Mouse (Mus musculus) hindbrain, postnatal 0 days (tissue): ENCODE measurements around the gene Plcb1. TPM values are rescaled to one million over a fixed set of nuclear protein-coding genes. Genes with fewer than 3 reads are reported as not detected.
A peak's percentile ranks its signal among the peaks of the same experiment; 100 is the strongest.

ENCODE experiments used
- ATAC-seq: fragments of 200-750 bp; cut with Nextera tagmentation; 2 replicates; pipeline ENCODE4 v1.8.0; 2017; ENCODE audit warnings: mild to moderate bottlenecking, moderate TSS enrichment, moderate library complexity
- DNase-seq: peaks from one replicate; pipeline ENCODE4 v3.0.0-alpha.2; 2015; ENCODE audit warnings: low spot score
- H3K27ac ChIP-seq: fragments of 300-500 bp; sonication (generic); 2 replicates; pipeline ENCODE4 v1.5.1; 2014; ENCODE audit warnings: mild to moderate bottlenecking
- H3K27me3 ChIP-seq: fragments of 300-500 bp; sonication (generic); 2 replicates; pipeline ENCODE4 v1.6.1; 2014; ENCODE audit warnings: low read length, mixed read lengths; ENCODE audit not compliant: insufficient read depth
- H3K36me3 ChIP-seq: fragments of 300-500 bp; sonication (generic); 2 replicates; pipeline ENCODE4 v1.6.1; 2014; ENCODE audit warnings: low read length, mixed read lengths; ENCODE audit not compliant: insufficient read depth
- H3K4me1 ChIP-seq: fragments of 300-500 bp; sonication (generic); 2 replicates; pipeline ENCODE4 v1.6.1; 2014; ENCODE audit warnings: antibody characterized with exemption, low read length, mixed read lengths; ENCODE audit not compliant: insufficient read depth
- H3K4me2 ChIP-seq: fragments of 300-500 bp; sonication (generic); 2 replicates; pipeline ENCODE4 v1.6.1; 2014; ENCODE audit warnings: low read depth, mild to moderate bottlenecking, low read length, moderate library complexity, mixed read lengths
- H3K4me3 ChIP-seq: fragments of 300-500 bp; sonication (generic); 2 replicates; pipeline ENCODE4 v1.5.1; 2014; ENCODE audit warnings: low read length
- H3K9ac ChIP-seq: fragments of 300-500 bp; sonication (generic); replicated peaks from 2 replicates; pipeline ENCODE4 v1.6.1; 2014; ENCODE audit warnings: mild to moderate bottlenecking, low read length, moderate library complexity, mixed read lengths
- H3K9me3 ChIP-seq: fragments of 300-500 bp; sonication (generic); 2 replicates; pipeline ENCODE4 v1.6.1; 2016; ENCODE audit warnings: low read length, mixed read lengths
- CTCF ChIP-seq: IDR thresholded peaks from 2 replicates; pipeline ENCODE4 v1.5.1; 2016; ENCODE audit warnings: antibody characterized with exemption, control low read depth, low read depth
- WGBS: fragments of 180-500 bp; shearing (Covaris S2); extraction: QIAGEN DNeasy Blood & Tissue Kit; methylation state at CpG from one replicate; pipeline ENCODE4 v1.1.7; 2014; 5-methylcytosine and 5-hydroxymethylcytosine counted together
- polyA plus RNA-seq: library from polyadenylated mRNA; unstranded; fragments of >200 nt; fragmentation: Nextera tagmentation; extraction: Ambion mirVana; gene quantifications from 2 replicates; pipeline ENCODE4 v1.2.1, GENCODE M21; 2015
- total RNA-seq: library from RNA; depleted of rRNA; stranded (reverse); fragments of >200 nt; gene quantifications from 2 replicates; pipeline ENCODE4 v1.2.3, GENCODE M21; 2014; rRNA removed

Plcb1 gene
- total and polyA plus RNA-seq, 2 experiments from 2014 or later: 47.4 to 48.8 TPM

DNA sequence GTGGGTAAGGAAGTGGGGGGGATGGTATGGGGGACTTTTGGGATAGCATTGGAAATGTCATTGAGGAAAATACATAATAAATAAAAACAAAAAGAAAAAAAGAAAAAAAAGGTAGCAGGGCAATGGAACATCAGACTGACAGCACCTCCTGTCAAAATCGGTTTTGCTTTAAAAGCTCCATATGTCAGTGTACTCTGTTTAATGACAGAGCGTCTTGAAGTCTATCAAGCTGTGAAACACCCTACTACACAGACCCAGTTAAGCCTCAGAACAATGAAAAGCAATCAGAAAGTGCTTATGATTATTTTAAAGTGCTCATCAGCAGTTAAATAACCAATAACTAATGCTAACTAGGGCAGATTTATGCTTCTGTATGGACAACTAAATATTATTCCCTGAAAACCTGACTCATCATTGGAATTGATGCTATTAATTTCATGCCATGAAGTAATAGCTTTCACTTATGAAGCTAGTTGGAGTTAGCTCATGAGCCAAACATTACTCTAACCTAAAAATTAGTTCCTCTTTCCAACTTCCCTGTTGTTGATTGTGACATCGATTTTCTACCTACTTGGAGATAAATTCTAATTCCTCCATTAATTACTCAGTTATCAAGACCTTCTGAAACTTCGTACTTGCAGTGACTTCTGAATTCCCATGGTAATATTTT is 717.6 kb downstream of the Plcb1 start:
- H3K9ac ChIP-seq: no peak overlapping the region
- no peak overlapping the region for H3K27ac ChIP-seq
- no peak for TF ChIP-seq CTCF
- no peak overlapping the region for H3K4me2 ChIP-seq
- no peaks in the 10 kb centered on the region for H3K27me3 ChIP-seq
- no peak overlapping the region for H3K4me3 ChIP-seq
- no peaks in the 10 kb centered on the region for H3K9me3 ChIP-seq
- DNase-seq (no peak), ATAC-seq (no peak)
- 85% methylated on average over 4 of the region's 4 CpGs for WGBS
- no peaks in the 10 kb centered on the region for H3K4me1 ChIP-seq
- no peaks in the 10 kb centered on the region for H3K36me3 ChIP-seq

DNA sequence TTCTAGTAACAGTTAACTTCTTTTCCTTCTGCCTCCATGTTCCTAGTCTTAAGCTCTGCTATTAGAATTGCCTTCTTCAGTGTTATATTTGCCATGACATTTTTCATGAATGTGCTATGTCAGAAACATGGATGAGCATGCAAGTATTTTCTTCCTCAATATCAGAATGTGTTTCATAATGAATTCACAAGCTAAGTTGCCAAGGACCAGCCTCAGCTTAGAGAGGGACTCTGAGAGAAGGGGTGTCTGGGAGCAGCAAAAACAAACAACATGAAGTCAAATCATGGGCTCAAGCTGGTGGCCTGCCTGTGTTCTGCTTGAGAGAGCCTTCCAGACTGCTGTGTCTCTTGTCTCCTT is 718.1 kb downstream of the Plcb1 start:
- Histone ChIP-seq H3K4me3 (no peak overlapping the region), H3K4me2 (no peak overlapping the region), H3K9me3 (no peaks in the 10 kb centered on the region), H3K36me3 (no peaks in the 10 kb centered on the region), H3K4me1 (no peaks in the 10 kb centered on the region), H3K27me3 (no peaks in the 10 kb centered on the region), H3K9ac (no peak overlapping the region), H3K27ac (no peak overlapping the region)
- TF ChIP-seq CTCF: no peak
- DNase-seq (no peak), ATAC-seq (no peak)

DNA sequence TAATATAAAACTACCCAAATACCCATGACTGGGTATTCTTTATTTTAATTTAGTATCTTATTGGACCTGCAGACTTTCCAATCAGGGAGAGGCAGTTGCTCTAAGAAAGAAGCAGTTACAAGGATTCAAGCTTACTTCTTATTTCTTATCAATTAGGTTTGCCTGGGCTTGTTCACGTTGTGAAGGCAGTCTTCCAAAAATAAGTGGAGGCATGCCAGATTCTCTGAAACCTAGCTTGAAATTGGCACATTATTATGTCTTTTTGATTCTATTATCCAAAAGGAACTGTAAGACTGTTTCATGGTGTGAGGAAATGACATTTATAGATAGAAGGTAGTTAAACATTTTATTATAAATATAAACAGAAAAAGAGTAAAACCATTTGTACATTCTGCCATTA is 721.2 kb downstream of the Plcb1 start:
- DNase-seq: peak; percentile 9

DNA sequence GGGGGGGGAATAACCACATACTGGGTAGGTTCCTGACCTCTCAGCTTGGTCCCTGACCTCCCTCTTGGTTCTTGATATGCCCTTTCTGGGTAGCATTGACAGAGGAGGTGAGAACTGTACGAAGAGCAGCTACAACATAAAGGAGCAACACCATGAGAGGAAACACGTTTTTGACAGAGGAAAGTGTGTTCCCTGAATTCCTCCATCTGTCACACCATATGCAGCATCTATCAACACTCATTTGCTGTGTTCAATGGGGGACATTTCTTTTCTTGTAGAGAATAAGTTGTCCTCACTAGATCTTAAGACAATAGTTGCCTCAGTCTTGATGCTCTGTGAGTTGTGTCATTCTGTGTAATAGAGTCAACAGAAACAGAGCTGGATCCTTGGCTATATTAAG is 733.1 kb downstream of the Plcb1 start:
- 43% methylated on average over 2 of the region's 2 CpGs for WGBS
- Histone ChIP-seq H3K27me3 (no peaks in the 10 kb centered on the region), H3K9me3 (no peaks in the 10 kb centered on the region), H3K27ac (no peak overlapping the region), H3K9ac (no peak overlapping the region), H3K36me3 (no peaks in the 10 kb centered on the region), H3K4me3 (no peak overlapping the region), H3K4me1 (no peaks in the 10 kb centered on the region), H3K4me2 (no peak overlapping the region)
- no peak for DNase-seq
- TF ChIP-seq CTCF: no peak
- no peak for ATAC-seq

More for the DNA sequence above, 721.2 kb downstream of the Plcb1 start:
- Histone ChIP-seq H3K4me2 (no peak overlapping the region), H3K4me1 (no peaks in the 10 kb centered on the region), H3K27ac (no peak overlapping the region), H3K9ac (no peak overlapping the region), H3K36me3 (no peaks in the 10 kb centered on the region), H3K9me3 (no peaks in the 10 kb centered on the region), H3K27me3 (no peaks in the 10 kb centered on the region), H3K4me3 (no peak overlapping the region)
- WGBS: 37% methylated on average over 1 of the region's 1 CpGs
- no peak for ATAC-seq
- TF ChIP-seq CTCF: no peak

Other genes starting within 250 kb of the Plcb1 start
- 0.25 TPM in 1 of 2 replicates, not detected in the other for gene Hao1, start 231.7 kb upstream of the Plcb1 start, total RNA-seq
- 0.09 and 0.30 TPM in 2 replicates for gene Hao1, start 231.7 kb upstream of the Plcb1 start, polyA plus RNA-seq
- gene Tmx4, start 141.9 kb upstream of the Plcb1 start, total RNA-seq: 116 and 123 TPM in 2 replicates
- gene Tmx4, start 141.9 kb upstream of the Plcb1 start, polyA plus RNA-seq: 77.4 and 81.3 TPM in 2 replicates